Comparison of ENCODE assay signal across 32 mouse cellular contexts in the genomic region with DNA sequence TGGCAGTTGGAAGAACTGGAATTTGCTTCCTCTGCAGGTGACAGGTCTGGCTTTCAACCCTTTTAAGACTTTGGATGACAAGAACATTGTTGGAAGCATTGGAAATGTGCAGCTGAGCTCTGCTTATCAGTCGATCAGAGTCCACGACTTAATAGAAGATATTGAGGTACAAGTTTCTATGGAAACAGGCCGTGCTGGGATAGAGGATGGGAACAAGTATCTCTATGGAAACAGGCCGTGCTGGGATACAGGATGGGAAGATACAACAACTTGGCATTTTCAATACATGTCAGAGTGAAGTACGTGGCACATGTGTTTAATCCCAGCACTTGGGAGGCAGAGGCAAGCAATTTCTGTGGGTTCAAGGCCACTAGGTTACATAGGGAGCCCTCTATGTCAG. TPM values are rescaled to one million over a fixed set of nuclear protein-coding genes. Genes with fewer than 3 reads are reported as not detected.
DNase-seq lines count a peak whose midpoint lies in the region; ATAC-seq and TF ChIP-seq lines count a peak whose summit lies in the region.
"Had no signal": no experiment of that assay in that cellular context is flagged by ENCODE, and none has a peak within 500 bp of the region (broad histone marks: within the 10 kb centered on the region; RNA-seq: fewer than 3 reads in every experiment).

No protein-coding gene starts in this region.

- no peaks in the 10 kb centered on the region for H3K36me3 ChIP-seq in forebrain, postnatal 0 days (ENCODE audit: insufficient read depth)
- H3K36me3 ChIP-seq in forebrain, embryonic 15.5 days, result no peaks in the 10 kb centered on the region
- H3K36me3 ChIP-seq in midbrain, embryonic 16.5 days (ENCODE audit: control insufficient read depth, insufficient read depth, low read length), result no peaks in the 10 kb centered on the region
- H3K36me3 ChIP-seq in midbrain, embryonic 10.5 days, result no peaks in the 10 kb centered on the region
- H3K36me3 ChIP-seq: embryonic facial prominence, embryonic 10.5 days; embryonic facial prominence, embryonic 13.5 days; forebrain, embryonic 12.5 days; heart, embryonic 10.5 days; heart, embryonic 13.5 days; hindbrain, embryonic 12.5 days; hindbrain, embryonic 15.5 days had no signal

- no peak overlapping the region for H3K9ac ChIP-seq in forebrain, postnatal 0 days
- H3K9ac ChIP-seq in forebrain, embryonic 15.5 days (replicated peaks), result no peak overlapping the region
- H3K9ac ChIP-seq in midbrain, embryonic 16.5 days (ENCODE audit: low read depth, low read length), result no peak overlapping the region
- H3K9ac ChIP-seq: embryonic facial prominence, embryonic 13.5 days; forebrain, embryonic 12.5 days; heart, embryonic 13.5 days; hindbrain, embryonic 12.5 days; hindbrain, embryonic 15.5 days had no signal

- peak; percentile 63 for ATAC-seq in forebrain, postnatal 0 days
- ATAC-seq in forebrain, embryonic 15.5 days (replicated peaks), result no peak
- no peak for ATAC-seq in midbrain, embryonic 16.5 days
- ATAC-seq: Patski had no signal

- no peaks in the 10 kb centered on the region for H3K4me1 ChIP-seq in forebrain, postnatal 0 days (ENCODE audit: insufficient read depth)
- H3K4me1 ChIP-seq in forebrain, embryonic 15.5 days, result no peaks in the 10 kb centered on the region
- no peaks in the 10 kb centered on the region for H3K4me1 ChIP-seq in midbrain, embryonic 16.5 days (ENCODE audit: control insufficient read depth, insufficient read depth, low read length)
- no peaks in the 10 kb centered on the region for H3K4me1 ChIP-seq in midbrain, embryonic 10.5 days
- H3K4me1 ChIP-seq: embryonic facial prominence, embryonic 10.5 days; embryonic facial prominence, embryonic 13.5 days; forebrain, embryonic 12.5 days; heart, embryonic 10.5 days; heart, embryonic 13.5 days; hindbrain, embryonic 12.5 days; hindbrain, embryonic 15.5 days had no signal

- no peak overlapping the region for H3K4me3 ChIP-seq in forebrain, postnatal 0 days (ENCODE audit: low read depth, low read length)
- H3K4me3 ChIP-seq in forebrain, embryonic 15.5 days, result no peak overlapping the region
- H3K4me3 ChIP-seq in layer of hippocampus, adult 2 months, result no peak overlapping the region
- no peak overlapping the region for H3K4me3 ChIP-seq in midbrain, embryonic 16.5 days (ENCODE audit: low read depth, low read length)
- H3K4me3 ChIP-seq in midbrain, embryonic 10.5 days, result no peak overlapping the region
- H3K4me3 ChIP-seq: embryonic facial prominence, embryonic 10.5 days; embryonic facial prominence, embryonic 13.5 days; erythroblast, embryonic 14.5 days; forebrain, embryonic 12.5 days; heart, adult 2 months; heart, embryonic 10.5 days; heart, embryonic 13.5 days; hindbrain, embryonic 12.5 days; hindbrain, embryonic 15.5 days had no signal

- peak; percentile 34 for DNase-seq in forebrain, postnatal 0 days
- DNase-seq in layer of hippocampus, adult 2 months (ENCODE audit: low spot score in 2 of 2), result peak; percentile 25 to 63
- DNase-seq in layer of hippocampus, postnatal 25 days (ENCODE audit: extremely low spot score in 1 of 2, low spot score in 1 of 2), result no peak
- DNase-seq in midbrain, embryonic 10.5 days (ENCODE audit: low spot score), result no peak
- DNase-seq in brain, embryonic 14.5 days (ENCODE audit: low read depth), result peak; percentile 35
- no peak for DNase-seq in ovary, postnatal 36 days (ENCODE audit: low spot score)
- DNase-seq: adrenal gland, postnatal 10 days; adrenal gland, postnatal 36 days; B cell, adult 2 months; cerebellum, adult 11-12 months; cerebellum, adult 8-10 months; cerebellum, postnatal 10 days; cerebellum, postnatal 36 days; embryo, embryonic 11 days; gastrocnemius, postnatal 10 days; gastrocnemius, postnatal 36 days; heart, adult 2 months; heart, postnatal 14 days; heart, postnatal 4 days had no signal

- H3K4me2 ChIP-seq in forebrain, postnatal 0 days (ENCODE audit: low read depth), result no peak overlapping the region
- no peak overlapping the region for H3K4me2 ChIP-seq in forebrain, embryonic 15.5 days (replicated peaks)
- no peak overlapping the region for H3K4me2 ChIP-seq in midbrain, embryonic 16.5 days (ENCODE audit: low read length)
- H3K4me2 ChIP-seq: embryonic facial prominence, embryonic 13.5 days; forebrain, embryonic 12.5 days; heart, embryonic 13.5 days; hindbrain, embryonic 12.5 days; hindbrain, embryonic 15.5 days had no signal

- H3K9me3 ChIP-seq in forebrain, postnatal 0 days (ENCODE audit: low read length), result no peaks in the 10 kb centered on the region
- no peaks in the 10 kb centered on the region for H3K9me3 ChIP-seq in forebrain, embryonic 15.5 days
- no peaks in the 10 kb centered on the region for H3K9me3 ChIP-seq in midbrain, embryonic 16.5 days (replicated peaks; ENCODE audit: control insufficient read depth, low read length, poor library complexity, severe bottlenecking)
- no peaks in the 10 kb centered on the region; the same call in 1 of the 2 replicates for H3K9me3 ChIP-seq in midbrain, embryonic 10.5 days (replicated peaks)
- H3K9me3 ChIP-seq: embryonic facial prominence, embryonic 10.5 days; embryonic facial prominence, embryonic 13.5 days; forebrain, embryonic 12.5 days; G1E; heart, embryonic 10.5 days; heart, embryonic 13.5 days; hindbrain, embryonic 15.5 days had no signal

- TF ChIP-seq POLR2A in brain, embryonic 14.5 days (IDR thresholded peaks at IDR 0.05; ENCODE audit: borderline replicate concordance, extremely low read depth, insufficient read depth, insufficient read length, poor library complexity, severe bottlenecking), result no peak

- no peak overlapping the region for H3K27ac ChIP-seq in forebrain, postnatal 0 days (ENCODE audit: low read depth, low read length)
- no peak overlapping the region for H3K27ac ChIP-seq in forebrain, embryonic 15.5 days (replicated peaks)
- peak overlapping the region; percentile 87 for H3K27ac ChIP-seq in layer of hippocampus, adult 2 months
- 0 out of 2 replicates have a peak overlapping the region, but pooled peaks have one; percentile 17 for H3K27ac ChIP-seq in midbrain, embryonic 16.5 days (ENCODE audit: low read length)
- no peak overlapping the region for H3K27ac ChIP-seq in midbrain, embryonic 10.5 days (replicated peaks)
- H3K27ac ChIP-seq: embryonic facial prominence, embryonic 10.5 days; embryonic facial prominence, embryonic 13.5 days; forebrain, embryonic 12.5 days; heart, adult 2 months; heart, embryonic 10.5 days; heart, embryonic 13.5 days; hindbrain, embryonic 12.5 days; hindbrain, embryonic 15.5 days had no signal

- H3K27me3 ChIP-seq in forebrain, postnatal 0 days (ENCODE audit: insufficient read depth, low read length), result no peaks in the 10 kb centered on the region
- no peaks in the 10 kb centered on the region for H3K27me3 ChIP-seq in forebrain, embryonic 15.5 days
- no peaks in the 10 kb centered on the region for H3K27me3 ChIP-seq in midbrain, embryonic 16.5 days (ENCODE audit: control insufficient read depth, insufficient read depth, low read depth, low read length)
- H3K27me3 ChIP-seq in midbrain, embryonic 10.5 days (ENCODE audit: low read depth, poor library complexity, severe bottlenecking), result no peaks in the 10 kb centered on the region
- H3K27me3 ChIP-seq: CH12.LX; embryonic facial prominence, embryonic 13.5 days; forebrain, embryonic 12.5 days; hindbrain, embryonic 12.5 days; hindbrain, embryonic 15.5 days had no signal

- WGBS in forebrain, postnatal 0 days, result 64% methylated on average over 5 of the region's 5 CpGs
- 74% methylated on average over 5 of the region's 5 CpGs for WGBS in forebrain, embryonic 15.5 days
- WGBS in midbrain, embryonic 16.5 days, result 68% methylated on average over 5 of the region's 5 CpGs
- WGBS in midbrain, embryonic 10.5 days, result 82% methylated on average over 5 of the region's 5 CpGs

- no peak for TF ChIP-seq CTCF in forebrain, postnatal 0 days (IDR thresholded peaks at IDR 0.05; ENCODE audit: low read depth)
- TF ChIP-seq CTCF in layer of hippocampus, adult 2 months (conservative IDR thresholded peaks at IDR 0.05), result no peak
- TF ChIP-seq CTCF in brain, embryonic 14.5 days (IDR thresholded peaks at IDR 0.05; ENCODE audit: borderline replicate concordance, extremely low read depth, insufficient read depth, insufficient read length), result no peak

RNA-seq across cellular contexts. Expression of a gene that starts 18.2 kb away (rescaled TPM):
- 0.24 TPM in 1 of 2 replicates, not detected in the other for total RNA-seq in forebrain, postnatal 0 days (2014; rRNA removed)
- 0.21 TPM in 1 of 2 replicates, not detected in the other for polyA plus RNA-seq in forebrain, postnatal 0 days (2015; fragmentation: Nextera tagmentation; extraction: Ambion mirVana)
- 0.08 TPM in 1 of 2 replicates, not detected in the other for polyA plus RNA-seq in forebrain, embryonic 15.5 days (2015; fragmentation: Nextera tagmentation; extraction: Ambion mirVana)
- 1 to 10 TPM; 2.3 to 2.8 TPM for total RNA-seq in layer of hippocampus, adult 2 months (2021)
- total RNA-seq in layer of hippocampus, postnatal 25 days (2021), result 1 to 10 TPM; 1.9 to 2.3 TPM
- 0.20 and 0.52 TPM in 2 replicates for polyA plus RNA-seq in midbrain, embryonic 16.5 days (2015; fragmentation: Nextera tagmentation; extraction: Ambion mirVana)
- polyA plus RNA-seq in midbrain, embryonic 10.5 days (2016; fragmentation: Nextera tagmentation; extraction: Ambion mirVana), result 0.17 and 0.25 TPM in 2 replicates
- 0.05 TPM in 1 of 2 replicates, not detected in the other for polyA plus RNA-seq in brain, embryonic 14.5 days (2012; rRNA removed)
- total RNA-seq: heart, postnatal 4 days had no signal

RNA-seq across cellular contexts. Expression of a gene that starts 24.0 kb away (rescaled TPM):
- total RNA-seq in forebrain, postnatal 0 days (2014; rRNA removed), result 26.1 and 26.4 TPM in 2 replicates
- polyA plus RNA-seq in forebrain, postnatal 0 days (2015; fragmentation: Nextera tagmentation; extraction: Ambion mirVana), result 27.7 and 27.9 TPM in 2 replicates
- polyA plus RNA-seq in forebrain, embryonic 15.5 days (2015; fragmentation: Nextera tagmentation; extraction: Ambion mirVana), result 35.3 and 41.4 TPM in 2 replicates
- 10 to 100 TPM; 25.6 to 25.9 TPM for total RNA-seq in layer of hippocampus, adult 2 months (2021)
- 10 to 100 TPM; 22.5 to 25.1 TPM for total RNA-seq in layer of hippocampus, postnatal 25 days (2021)
- polyA plus RNA-seq in midbrain, embryonic 16.5 days (2015; fragmentation: Nextera tagmentation; extraction: Ambion mirVana), result 29.7 and 35.7 TPM in 2 replicates
- 45.7 and 48.8 TPM in 2 replicates for polyA plus RNA-seq in midbrain, embryonic 10.5 days (2016; fragmentation: Nextera tagmentation; extraction: Ambion mirVana)
- 25.0 and 31.8 TPM in 2 replicates for polyA plus RNA-seq in brain, embryonic 14.5 days (2012; rRNA removed)

RNA-seq across cellular contexts. Expression of a gene that starts 53.5 kb away (rescaled TPM):
- total RNA-seq in forebrain, postnatal 0 days (2014; rRNA removed), result 0.15 and 1.5 TPM in 2 replicates
- 0.38 and 0.44 TPM in 2 replicates for polyA plus RNA-seq in forebrain, postnatal 0 days (2015; fragmentation: Nextera tagmentation; extraction: Ambion mirVana)
- 0.14 and 0.23 TPM in 2 replicates for polyA plus RNA-seq in forebrain, embryonic 15.5 days (2015; fragmentation: Nextera tagmentation; extraction: Ambion mirVana)
- not detected for total RNA-seq in layer of hippocampus, adult 2 months (2021)
- total RNA-seq in layer of hippocampus, postnatal 25 days (2021), result not detected
- polyA plus RNA-seq in midbrain, embryonic 16.5 days (2015; fragmentation: Nextera tagmentation; extraction: Ambion mirVana), result 0.17 and 0.40 TPM in 2 replicates
- 0.55 and 0.57 TPM in 2 replicates for polyA plus RNA-seq in midbrain, embryonic 10.5 days (2016; fragmentation: Nextera tagmentation; extraction: Ambion mirVana)
- polyA plus RNA-seq in brain, embryonic 14.5 days (2012; rRNA removed), result 0.38 and 0.63 TPM in 2 replicates
- total RNA-seq: CH12.LX, G1E had no signal
- polyA plus RNA-seq: forebrain, embryonic 12.5 days had no signal

Comparison
In these comparisons a context has a peak if more than half of its experiments do, and no peak if none do; other contexts are left out.
1. DNase-seq: peak in forebrain, postnatal 0 days (single experiment), layer of hippocampus, adult 2 months (2 of 2) and brain, embryonic 14.5 days (single experiment); none in layer of hippocampus, postnatal 25 days (0 of 2), midbrain, embryonic 10.5 days (single experiment) and ovary, postnatal 36 days (single experiment).
2. H3K27ac ChIP-seq: peak in layer of hippocampus, adult 2 months (single experiment) and midbrain, embryonic 16.5 days (single experiment); none in forebrain, postnatal 0 days (single experiment), forebrain, embryonic 15.5 days (single experiment) and midbrain, embryonic 10.5 days (single experiment).